Mouse (Mus musculus): Measurements from ENCODE around the gene Sp4.
A peak's percentile ranks its signal among the peaks of the same experiment; 100 is the strongest.

The Sp4 gene

DNA sequence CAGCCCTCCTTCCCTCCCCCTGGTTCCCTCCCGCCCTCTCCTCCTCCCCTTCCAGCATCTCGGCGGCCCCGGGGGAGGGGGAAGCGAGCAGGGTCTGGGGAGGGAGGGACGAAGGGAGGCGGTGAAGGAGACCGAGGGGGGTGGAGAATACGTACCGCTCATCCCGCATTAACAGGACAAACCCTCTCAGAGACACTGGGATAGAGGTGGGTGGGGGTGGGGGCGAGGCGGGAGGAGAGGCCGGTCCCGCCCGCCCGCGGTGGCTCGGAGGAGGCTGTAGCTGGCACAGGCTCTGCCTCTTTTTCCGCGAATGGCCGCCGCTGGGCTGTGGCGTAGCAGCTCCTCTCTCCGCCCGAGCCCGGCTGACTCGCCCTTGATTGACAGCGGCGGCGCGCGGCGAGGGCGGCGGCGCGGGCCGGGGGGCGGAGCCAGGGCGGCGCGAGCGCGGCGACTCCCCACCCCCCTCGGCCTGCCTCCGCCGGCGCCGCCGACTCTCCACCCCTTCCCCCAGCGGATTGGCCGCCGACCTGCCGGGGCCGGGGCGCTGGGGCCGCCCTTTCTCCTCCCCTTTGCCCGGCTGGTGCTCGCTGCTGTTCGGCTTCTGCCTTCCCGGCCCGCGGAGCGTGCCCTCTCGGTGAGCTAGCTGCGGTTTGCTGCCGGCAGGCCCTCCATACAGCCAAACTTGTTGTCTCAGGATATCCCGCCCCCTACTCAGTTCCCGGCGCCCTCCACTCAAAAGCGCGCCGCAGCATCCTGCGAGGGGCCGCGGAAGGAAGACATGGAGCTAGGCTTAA is at the start of gene Sp4:
Gene Sp4 (minus strand): TSS at position 369 of the 794 bp plus-strand sequence.
- peak; percentile 89 to 91 for DNase-seq (ENCODE audit: low spot score in 2 of 2)

DNA sequence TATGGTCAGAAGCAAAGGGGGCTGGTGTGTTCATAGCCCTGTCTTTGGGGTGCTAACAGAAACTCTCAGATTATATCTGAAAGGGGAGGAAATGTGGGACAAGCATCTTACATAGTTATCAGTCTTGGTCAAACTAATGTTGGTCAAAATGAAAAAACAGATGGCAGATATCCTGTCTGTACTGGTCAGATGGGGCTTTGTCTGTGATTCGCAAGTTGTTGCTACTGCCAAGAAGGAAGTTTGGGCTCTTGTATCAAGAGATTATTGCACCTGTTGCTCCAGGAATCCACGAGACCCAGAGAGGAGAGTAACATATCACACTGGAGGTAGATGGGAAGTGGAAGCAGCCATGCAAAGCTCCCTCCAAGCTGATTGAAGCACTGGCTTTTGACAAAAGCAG is 37.9 kb upstream of the Sp4 start:
- DNase-seq (ENCODE audit: low spot score in 2 of 2): no peak

DNA sequence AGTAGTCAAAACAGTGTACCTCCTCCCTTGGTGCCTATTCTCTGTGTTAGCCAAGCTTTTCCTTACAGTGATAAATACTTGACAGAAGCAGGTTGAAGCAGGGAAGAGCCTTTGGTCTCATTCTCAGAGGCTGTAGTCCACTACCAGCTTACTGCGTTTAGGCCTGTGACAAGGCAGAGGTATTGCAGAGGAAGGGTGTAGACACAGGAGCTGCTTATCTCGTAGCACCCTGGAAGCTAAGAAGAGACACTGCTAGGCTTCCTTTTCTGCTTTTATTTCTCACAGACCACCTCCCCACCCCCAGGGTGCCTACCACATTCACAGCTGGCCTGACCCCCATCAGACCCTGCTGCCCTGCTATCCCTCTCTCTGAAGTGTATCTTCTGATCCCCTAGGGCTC is 37.0 kb upstream of the Sp4 start:
- DNase-seq (ENCODE audit: low spot score in 2 of 2): no peak

DNA sequence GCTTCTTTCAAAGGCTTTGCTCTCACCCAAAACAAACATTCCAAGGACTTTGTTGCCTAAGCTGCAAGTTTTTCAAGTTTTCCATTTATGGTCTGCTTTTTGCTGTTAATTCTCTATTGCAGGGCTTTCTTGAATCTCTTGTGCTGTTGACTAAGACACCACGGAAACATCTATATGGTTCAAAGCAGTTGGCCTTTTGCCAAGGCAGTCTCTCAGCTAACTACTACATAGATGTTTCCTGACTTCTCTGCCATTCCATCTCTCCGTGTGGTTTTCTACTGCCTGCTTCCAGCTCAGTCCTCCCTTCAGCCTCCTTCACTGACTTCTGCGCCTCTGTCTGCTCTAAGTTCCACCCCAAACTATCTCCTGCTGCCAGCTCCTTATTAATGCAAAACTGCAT is 36.1 kb upstream of the Sp4 start:
- no peak for DNase-seq (ENCODE audit: low spot score in 2 of 2)

DNA sequence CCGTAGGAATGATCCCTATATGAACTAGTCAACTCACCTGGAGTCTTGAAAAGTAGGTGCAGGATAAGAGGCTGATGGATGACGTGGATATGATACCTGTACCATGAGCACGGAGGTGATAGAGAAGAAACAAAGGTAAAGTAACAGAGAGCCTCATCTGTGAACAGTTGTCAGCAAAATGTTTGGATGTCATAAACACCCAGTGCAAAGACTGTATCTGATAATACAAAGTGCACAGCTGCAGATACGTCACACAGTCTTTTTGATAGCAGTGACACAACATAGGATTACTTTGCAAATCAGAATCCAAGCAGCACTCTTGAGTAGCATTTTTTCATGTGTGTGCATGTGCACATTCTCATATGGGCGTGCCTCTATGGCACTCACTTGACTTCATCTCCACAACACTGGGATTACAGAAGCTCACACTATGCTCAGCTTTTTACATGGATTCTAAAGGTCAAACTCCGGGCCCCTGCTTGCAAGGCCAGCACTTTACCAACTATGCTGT is 27.6 kb upstream of the Sp4 start:
- no peak for DNase-seq (ENCODE audit: low spot score in 2 of 2)

DNA sequence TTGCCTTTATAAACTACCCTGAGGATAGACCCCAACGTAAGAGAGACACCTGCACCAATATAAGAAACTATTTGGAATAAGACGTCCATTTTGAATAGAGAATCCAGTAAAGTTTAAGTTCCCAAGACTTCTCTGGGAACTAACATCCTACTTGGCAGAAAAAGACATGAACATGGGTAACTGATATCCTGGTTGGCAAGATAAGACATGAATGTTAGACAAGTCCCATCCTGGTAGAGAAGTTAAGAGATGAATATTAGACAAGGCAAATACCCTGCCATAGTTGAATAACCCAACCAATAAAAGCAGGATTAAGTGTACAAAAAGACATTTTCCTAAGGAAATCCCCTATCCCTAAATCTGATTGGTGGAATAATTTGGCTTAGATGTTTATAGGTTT is 26.3 kb upstream of the Sp4 start:
- DNase-seq (ENCODE audit: low spot score in 2 of 2): no peak

DNA sequence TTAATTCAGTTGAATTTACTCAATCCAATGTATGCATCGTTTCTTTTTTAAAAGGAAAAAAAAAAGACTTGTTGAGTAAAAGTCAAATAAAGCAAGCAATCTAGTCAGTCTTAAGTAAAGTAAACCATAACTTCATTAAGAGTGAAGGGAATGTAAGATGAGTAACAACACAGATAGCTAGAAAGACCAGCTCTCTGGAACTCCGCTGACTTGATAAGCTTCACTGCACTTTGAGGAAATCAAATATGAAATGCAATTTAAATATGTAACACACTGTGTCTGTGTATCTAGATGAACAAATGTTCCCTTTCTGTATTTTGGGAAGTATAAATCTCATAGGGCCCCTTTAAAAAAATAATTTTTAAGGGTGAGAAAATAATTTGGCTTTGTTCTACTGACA is 24.9 kb upstream of the Sp4 start:
- DNase-seq (ENCODE audit: low spot score in 2 of 2): no peak

DNA sequence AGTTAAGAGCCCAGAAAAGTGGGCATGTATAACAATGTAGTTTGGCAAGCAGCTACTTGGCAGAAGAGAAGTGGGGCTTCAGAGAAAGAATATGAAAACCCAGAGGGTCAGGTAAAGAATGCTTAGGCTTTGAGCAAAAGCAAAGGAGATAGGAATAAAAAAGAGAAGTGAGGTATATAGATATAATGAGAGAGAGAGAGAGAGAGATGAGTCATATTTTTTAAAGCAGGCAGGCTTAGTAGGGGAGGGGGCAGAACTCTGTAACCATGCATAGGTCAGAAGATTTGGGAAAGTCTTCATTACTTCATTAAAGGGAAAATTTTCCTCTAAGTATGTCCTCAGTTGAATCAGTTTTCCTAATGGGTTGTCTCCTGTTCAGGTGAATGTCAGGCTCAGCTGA is 18.8 kb upstream of the Sp4 start:
- no peak for DNase-seq (ENCODE audit: low spot score in 2 of 2)

DNA sequence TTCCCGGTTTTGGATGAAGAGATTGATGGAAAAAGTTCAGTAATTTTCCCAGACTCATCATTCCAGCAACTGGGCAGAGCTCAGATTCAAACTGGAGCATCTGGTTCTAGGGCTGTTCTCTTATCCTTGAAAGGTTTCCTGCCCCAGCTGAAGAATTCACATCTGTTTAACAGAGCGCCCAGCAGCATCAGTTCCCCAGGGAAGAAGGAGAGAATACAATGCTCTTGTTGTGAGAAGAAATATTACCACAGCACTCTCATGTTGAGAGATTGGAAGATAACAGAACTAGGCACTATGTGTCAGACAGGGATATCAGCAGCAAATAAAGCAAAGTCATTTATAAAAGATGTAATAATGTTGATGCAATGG is 13.2 kb upstream of the Sp4 start:
- DNase-seq (ENCODE audit: low spot score in 2 of 2): no peak

DNA sequence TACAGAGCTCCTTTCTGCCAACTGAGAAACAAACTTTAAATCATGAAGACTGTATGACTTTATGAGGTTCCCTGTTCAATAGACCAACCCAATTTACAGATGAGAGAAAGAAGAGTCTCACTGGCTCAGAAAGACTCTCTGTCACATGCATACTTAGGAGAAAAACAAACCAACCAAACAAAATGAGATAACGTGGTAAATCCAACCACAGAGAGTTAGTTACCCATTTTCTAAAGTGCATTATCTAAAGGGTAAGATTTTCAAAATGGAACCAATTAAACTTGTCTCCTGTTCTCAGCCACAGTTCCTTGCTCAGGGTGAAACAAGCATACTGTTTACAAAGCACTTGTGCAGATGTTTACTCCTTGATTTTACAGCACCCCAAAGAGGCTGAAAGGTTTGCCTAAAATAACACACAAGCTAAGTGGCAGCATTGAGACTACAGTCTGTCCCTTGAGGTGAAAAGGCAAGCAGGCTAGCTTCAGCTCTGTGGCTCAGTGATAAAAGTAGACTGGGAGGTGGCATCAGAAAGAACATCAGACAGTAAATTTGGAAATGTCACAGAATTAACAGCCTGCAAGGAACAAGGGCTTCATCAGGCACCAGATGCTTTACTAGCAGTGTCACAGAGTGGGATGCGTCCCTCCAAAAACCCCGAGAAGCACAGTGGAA is 12.7 kb upstream of the Sp4 start:
- no peak for DNase-seq (ENCODE audit: low spot score in 2 of 2)

DNA sequence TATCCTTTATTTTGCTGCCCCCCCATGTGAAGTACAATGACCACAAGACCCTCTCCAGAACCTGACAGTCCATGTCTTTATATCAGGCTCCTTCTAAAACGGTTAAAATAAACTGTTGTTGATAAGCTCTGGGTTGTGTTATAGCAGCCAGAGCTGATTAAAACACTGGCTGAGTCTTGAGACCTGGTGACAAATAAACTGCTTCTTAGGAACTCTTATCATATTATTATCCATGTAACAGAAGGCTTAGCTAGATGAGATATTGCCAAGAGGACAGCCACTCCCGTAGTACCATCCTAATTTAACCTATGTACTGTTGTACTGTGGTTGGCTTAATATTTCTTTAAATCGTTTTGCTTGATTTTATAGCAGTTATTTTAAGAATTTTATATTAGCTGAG is 2.3 kb upstream of the Sp4 start:
- DNase-seq (ENCODE audit: low spot score in 2 of 2): no peak

DNA sequence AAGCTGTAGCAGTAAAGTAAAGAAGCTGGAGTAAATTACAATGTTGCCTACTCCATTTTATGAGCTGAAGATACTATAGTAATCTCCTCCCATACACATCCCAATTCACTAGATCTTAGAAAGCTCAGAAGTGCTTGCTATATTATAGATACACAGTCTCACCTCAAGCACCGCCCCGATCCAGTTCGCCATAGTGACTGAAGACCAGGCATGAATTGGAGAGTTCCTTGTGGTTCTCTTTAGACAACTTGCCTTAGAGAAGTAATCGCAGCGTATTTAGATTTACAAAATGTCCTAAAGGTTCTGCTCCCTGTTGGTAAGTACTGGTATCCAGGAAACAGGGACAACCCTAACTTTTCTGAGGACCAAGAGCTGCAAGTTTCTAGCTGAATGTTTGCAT is 1.8 kb upstream of the Sp4 start:
- DNase-seq (ENCODE audit: low spot score in 2 of 2): no peak

DNA sequence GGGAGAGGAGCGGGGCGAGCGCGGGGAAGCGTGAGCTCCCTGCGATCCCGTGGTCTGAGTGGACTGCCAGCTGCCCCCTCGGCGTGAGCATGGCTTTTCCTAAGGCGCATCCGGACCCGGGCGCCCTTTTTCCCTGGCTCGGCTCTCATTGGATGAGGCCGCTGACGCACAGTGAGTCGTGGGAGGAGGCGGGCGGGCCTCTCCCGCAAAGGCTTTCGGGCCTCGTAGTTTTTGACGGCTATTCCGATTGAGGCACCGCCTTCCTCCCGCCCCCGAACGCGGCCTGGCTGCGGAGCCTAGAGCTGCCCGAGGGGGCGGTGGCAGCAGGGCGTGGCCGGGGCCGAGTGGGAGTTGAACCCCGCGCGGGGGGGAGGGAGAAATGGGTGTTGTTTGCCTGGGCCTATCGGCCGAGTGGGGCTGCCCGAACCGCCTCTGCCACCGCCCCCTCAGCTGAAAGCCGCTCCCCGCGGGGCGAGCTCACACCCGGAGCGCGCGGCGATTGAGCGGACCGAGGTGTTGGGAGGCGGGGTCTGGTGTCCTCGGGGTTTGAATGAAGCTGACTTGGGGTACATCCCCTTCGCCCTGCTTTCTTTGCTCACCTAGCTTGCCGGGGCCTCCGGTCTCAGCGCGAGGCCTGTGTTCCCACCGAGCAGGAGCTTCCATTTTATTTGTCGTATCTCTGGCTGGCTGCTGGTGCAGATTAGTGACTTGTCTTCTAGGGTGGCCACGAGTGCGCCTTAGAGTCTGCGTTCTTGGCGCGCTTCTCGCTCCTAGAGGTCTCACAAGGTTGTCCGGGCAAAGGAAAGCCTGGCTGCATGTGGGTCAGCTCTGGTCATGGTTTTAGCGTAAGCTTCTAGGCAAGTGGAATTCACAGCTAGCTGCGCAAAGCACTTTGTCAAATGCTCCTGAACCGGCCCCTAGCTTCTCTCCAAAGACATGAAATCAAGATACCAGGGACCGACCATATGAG is 911 bp upstream of the Sp4 start:
- peak; percentile 97 to 99 for DNase-seq (ENCODE audit: low spot score in 2 of 2)

DNA sequence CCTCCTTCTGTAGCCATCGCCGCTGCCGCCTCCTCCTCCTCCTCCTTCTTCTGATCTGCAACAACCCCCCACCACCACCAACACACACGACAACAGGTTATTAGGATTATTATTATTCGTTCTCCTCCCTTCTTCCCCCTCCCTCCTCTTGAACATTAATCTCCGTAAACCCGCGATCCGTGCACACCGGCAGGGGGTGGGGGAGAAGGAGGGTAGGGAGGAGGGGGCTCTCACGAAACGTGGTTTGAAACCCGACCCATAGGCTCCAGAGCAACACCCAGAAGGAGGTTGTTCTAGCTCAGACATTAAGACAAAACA is 527 bp downstream of the Sp4 start:
- DNase-seq (ENCODE audit: low spot score in 2 of 2): no peak

DNA sequence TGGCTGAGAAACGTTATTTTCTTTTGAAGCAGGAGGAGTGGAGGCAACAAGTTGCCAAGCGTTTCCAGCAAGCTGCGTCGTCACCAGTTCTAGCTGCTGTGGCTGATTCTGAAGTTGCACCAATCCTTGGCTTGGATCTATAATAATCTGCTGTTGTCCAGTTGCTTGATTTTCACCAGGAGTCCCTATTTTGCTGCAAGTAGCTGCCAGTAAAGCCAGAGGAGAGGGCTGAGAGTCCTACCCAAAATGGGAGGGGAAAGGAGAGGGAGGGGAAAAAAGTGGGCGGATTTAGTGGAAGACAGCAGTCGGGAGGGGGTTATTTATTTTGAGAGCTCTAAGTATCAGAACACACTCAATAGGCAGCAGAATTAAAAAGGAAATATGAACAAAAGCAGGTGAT is 1.3 kb downstream of the Sp4 start:
- DNase-seq (ENCODE audit: low spot score in 2 of 2): peak; percentile 12 to 14

DNA sequence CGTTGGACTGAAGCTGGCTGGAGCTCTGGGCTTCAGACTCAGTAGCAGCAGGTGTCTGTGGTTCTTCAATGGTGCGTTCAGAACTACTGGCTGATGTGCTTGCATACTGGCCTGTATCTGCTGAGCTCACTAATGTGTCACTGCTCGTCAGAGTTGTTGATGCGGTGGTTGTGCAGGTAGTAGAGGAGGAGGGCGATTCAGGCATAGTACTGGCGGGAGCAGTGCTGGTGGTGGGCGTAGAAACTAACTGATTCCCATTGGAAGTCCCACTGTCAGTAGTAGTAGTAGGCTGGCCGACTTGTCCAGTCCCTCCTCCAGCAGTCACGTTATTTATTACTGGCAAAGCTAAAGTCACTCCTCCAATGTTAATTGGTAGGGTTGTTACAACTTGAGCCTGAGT is 2.1 kb downstream of the Sp4 start:
- DNase-seq (ENCODE audit: low spot score in 2 of 2): no peak

DNA sequence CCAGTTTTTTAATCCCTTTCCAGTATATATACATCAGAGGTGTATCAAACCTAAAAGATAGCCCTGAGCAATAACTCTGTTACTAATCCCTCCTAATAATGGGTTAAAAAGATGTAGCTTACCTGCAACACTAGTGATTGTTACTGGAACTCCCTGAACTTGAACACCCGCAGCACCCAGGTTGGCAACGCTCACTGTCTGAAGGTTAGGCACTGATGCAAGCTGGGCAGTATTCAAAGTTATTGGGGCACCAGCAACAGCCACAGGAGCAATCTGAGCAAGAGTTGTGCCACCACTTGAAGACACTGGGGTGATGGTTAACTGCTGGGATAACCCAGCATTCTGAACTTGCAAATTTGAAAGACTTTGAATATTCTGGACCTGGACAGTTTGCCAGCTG is 2.7 kb downstream of the Sp4 start:
- DNase-seq (ENCODE audit: low spot score in 2 of 2): no peak

DNA sequence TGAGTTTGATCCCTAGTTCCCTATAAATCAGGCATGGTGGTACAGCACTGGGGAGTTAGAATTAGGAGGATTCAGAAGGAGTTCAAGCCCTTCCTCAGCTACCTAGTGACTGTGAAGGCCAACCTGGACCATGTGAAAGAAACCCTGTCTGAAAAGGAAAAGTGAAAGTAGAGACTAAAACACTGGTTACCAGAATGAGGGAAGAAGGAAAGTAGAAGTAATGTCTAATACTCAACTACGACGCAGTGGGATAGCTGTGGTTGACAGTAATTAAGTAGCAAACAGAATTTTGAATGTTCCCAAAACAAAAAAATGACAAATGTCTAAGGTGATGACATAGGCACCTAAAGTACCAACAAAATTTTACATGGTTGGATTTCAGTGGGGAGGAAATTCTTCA is 5.0 kb downstream of the Sp4 start:
- no peak for DNase-seq (ENCODE audit: low spot score in 2 of 2)

DNA sequence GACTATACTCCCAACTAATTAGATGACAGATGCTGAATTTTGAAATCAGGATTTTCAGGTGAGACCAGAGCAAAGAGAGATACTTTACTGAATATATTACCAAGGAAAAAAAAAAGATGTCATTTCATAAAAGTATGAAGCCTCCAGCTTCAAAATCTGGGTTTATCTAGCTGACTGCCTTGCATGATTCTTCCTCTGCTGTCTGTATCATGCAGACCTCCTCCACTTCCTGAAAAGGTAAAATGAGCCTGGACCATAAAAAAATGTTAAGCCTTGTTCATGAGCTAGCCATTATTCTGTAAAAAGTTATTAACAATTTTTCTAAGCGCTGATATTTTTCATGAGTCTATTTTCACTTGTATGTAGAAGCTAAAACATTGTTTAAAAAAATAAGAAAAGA is 5.4 kb downstream of the Sp4 start:
- DNase-seq (ENCODE audit: low spot score in 2 of 2): no peak

DNA sequence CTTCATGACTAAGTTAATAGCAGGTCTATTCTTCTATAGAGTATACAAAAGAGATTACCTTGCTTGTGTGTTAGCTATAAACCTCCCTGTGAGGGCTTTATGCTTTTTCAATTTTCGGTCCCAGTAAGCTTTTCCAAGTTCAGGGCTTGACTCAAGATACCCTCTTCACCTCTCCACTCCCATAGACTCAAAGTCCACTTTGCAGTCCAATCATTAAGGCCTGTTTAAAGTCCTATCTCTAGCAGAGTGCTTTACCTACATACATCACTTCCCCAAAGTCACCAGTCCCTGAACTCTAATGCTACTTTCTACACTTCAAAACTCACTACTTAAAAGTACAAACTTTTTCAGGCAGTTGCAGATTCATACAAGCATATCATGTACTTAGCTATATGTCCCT is 12.3 kb downstream of the Sp4 start:
- no peak for DNase-seq (ENCODE audit: low spot score in 2 of 2)

DNA sequence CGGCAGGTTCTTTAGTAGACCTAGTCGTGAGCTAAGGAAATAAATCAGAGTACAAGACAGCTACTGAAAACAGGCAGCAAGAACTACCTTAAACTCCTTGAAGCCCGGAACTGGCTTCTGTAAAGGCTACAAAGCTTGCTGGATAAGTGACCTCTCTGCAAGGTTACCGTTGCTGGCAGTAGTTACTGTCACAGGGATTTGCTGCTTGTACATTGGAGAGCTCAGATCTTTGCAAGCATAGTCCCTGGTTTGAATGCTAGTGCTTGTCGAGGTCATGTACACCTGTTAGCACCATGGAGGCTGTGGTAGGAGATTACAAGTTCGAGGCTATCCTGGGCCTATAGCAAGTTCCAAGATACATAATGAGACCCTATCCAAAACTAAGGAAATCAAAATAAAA is 16.1 kb downstream of the Sp4 start:
- no peak for DNase-seq (ENCODE audit: low spot score in 2 of 2)

DNA sequence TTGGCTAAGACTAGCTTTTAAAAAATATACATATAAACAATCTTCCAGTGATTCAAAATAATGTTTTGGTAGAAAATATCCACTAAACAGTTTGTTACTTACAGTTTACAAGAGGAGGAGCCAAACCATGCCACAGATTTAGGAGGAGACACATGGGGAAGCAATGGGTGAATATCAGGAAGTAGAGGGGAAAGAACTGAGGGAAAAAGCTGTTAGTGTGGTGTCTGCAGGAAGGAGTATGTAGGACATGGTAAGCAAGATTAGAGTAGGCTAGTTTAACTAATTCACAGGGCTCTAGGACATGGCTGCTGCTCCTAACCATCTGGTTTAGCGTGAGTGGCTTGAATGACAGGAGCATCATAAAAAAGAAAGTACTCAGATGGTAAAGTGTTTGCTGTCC is 19.3 kb downstream of the Sp4 start:
- no peak for DNase-seq (ENCODE audit: low spot score in 2 of 2)

DNA sequence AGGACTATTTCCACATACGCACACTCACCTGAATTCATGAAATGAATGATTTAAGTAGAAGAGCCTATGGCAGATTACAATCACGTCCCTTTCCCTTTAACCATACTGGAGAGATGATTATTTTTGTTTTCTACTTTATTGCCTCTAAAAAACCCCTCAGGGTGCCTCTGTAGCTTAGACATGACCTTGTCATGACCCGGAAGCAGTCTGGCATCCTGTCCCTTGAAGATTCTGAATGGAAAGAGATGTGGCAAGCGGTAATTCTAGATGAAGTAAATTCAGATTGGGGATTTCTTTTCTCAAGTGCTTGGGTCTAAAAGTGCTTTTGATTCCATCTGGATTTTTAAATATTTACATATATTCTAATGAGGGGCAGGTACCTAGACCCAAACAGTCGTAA is 24.9 kb downstream of the Sp4 start:
- DNase-seq (ENCODE audit: low spot score in 2 of 2): no peak

Data from right cerebral cortex, adult 2 months (tissue).